Mouse (Mus musculus) embryo, embryonic 10 days (tissue): ENCODE results near the gene Copz2.
"Not testable (repeated sequence)": the region's sequence is repeated elsewhere in the genome, so short reads cannot be mapped to it uniquely, and the experiment has no call there.

Source experiments
- DNase-seq: peaks from one replicate; pipeline ENCODE4 v3.0.0-alpha.2; 2015; ENCODE audit warnings: low spot score

The Copz2 gene

DNA sequence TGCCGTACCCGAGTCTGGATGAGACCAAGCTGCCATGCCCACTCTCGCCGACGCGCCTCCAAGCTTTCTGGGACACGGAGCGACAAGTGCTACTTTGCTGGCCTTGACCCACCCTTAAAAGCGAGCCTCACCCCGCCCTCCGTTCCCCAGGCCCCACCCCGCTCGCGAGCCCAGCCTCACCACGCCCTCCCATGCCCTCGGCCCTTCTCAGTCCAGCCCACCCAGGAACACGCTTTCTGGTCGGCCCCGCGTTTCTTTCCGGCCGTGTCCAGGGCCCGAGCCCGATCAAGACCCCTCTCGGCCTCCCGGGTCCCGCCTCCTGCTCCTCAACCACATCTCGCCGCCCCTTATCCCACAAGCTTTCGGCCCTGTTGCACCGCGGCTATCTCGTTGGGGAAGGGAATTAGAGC lies 20.3 kb upstream of the Copz2 start:
- DNase-seq, result peak; percentile 88

DNA sequence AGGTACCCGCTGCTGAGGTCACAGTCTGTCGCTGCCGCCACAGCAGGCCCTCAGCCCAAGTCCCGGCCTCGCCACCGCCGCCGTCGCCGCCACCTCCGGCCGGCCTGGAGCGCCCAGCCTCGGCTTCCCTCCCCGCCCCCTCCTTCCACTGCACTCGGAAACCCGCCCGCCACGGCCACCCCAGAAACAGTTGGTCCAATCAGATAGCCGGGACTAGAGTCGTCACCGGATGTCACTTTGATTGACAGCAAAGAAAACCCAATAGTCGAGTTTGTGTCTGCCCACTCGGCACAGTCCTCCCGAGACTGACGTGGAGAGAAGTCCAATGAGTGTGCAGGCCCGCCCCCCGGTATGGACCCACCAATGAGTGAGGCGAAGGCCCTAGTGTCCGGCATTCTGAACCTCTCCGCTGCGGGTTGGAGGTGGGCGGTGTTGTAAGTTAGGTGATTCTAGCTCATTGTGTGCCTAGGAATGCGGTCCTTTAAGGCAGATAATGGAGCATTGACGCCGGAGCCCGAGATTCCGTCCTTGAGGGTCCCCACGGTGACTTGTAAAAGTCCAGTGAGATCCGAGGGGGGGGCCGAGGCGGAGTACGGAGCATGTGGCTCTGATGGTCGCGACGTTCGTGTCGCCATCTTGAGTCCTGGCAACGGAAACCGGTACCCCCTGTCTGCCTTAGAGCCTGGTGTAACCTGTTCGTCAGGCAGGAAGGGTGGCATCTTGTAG lies 19.7 kb upstream of the Copz2 start, which contains the start of gene Nfe2l1:
Gene Nfe2l1 (minus strand): TSS at position 156 of the 726 bp plus-strand sequence.
- DNase-seq, result peak; percentile 99

DNA sequence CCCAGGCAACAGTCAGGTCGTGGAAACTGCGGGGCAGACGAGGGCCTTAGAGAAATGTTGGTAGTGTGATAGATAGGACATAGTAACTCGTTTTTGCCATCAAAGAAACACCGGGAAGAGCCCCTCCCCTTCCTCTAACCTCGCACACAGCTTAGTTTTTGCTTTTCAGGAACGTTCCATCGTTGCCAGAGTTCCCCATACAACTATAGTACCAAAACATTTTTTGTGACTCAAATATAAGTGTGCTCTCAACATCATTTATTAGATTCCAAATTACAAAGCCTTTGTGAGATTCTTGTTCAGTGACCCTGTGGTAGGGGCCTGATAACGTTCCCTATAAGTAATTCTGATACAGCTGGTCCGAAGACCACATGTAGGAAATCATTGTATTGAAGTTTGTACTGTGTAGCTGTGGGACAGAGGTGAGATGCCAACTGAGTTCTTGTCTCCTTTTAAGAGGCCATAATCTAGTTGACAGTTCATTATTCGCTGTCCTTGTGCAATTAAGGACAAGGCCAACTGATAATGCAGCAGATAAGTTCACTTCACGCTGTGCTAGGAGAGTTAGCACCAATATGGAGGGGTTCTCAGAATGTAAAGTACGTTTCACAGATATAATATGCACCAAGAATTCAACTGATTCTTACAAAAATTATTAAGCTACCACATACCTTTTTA lies 19.0 kb upstream of the Copz2 start:
- no peak for DNase-seq

DNA sequence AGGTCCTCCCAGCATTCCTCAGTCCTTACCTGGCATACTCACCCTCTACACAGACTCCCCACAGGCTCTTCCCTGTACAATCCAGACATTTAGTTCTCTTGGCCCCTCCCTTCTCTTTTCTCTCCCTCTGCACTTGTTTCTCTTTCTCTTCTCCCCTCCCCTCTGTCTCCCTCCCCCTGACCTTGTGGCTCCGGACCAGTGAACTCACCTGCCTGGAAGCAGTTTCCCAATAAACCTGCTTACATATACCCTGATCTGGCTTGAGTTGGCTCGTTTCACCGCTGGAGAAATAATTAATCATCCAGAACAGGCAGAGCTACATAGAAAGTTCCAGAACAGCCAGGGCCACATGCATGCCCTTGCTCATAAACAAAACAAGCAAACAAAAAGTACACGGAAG lies 18.2 kb upstream of the Copz2 start:
- no peak for DNase-seq

DNA sequence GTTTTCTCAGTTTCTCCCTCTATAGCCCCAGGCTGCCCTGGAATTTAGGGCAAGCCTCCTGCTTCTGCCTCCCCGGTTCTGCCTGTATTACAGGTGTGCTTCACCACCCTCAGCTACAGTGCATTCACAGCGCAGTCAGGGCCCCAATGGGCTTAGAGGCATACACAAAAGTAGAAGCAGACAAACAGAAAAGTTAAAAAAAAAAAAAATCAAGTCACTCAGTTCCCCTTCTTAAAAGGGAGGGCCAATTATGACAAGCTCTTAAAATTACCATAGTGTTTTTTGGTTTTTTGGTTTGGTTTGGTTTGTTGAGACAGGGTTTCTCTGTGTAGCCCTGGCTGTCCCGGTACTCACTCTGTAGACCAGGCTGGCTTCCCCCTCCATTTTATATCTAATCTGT lies 17.1 kb upstream of the Copz2 start:
- no peak for DNase-seq

DNA sequence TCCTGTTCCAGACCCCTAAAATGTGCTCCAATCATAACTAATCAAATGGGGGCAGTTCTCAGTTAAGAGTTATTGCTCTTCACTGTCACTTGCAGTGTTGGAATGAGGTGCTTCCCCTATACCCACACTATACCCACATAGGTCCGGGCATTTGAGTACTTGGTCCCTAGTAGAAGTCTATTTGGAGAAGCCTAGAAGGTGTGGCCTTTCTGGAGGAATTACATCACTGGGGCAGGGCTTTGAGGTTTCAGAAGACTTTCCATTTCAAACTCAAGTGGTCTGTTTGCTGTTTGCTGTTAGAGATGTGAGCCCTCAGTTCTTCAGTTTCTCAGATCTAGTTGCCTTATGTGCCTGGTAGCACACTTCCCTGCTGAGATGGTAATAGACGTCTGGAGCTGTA lies 16.7 kb upstream of the Copz2 start:
- DNase-seq, result no peak

DNA sequence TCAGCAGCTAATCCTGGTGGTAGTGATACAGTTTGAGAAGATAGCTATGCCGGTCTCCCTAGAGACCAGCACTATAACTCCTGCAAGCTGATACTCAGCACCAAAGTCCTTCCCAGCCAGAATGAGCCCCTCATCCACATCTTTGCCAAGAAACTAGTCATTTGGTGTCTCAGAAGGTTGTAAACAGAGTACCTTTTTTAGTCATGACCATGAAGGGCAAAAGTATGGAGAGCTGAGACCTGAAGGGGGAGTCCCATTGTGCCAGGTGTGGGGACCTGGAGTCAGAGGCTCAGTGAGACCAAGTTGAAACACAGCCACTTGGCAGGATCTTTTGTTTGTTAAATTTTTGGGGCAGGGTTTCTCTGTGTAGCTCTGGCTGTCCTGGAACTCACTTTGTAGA lies 15.5 kb upstream of the Copz2 start:
- no peak for DNase-seq

DNA sequence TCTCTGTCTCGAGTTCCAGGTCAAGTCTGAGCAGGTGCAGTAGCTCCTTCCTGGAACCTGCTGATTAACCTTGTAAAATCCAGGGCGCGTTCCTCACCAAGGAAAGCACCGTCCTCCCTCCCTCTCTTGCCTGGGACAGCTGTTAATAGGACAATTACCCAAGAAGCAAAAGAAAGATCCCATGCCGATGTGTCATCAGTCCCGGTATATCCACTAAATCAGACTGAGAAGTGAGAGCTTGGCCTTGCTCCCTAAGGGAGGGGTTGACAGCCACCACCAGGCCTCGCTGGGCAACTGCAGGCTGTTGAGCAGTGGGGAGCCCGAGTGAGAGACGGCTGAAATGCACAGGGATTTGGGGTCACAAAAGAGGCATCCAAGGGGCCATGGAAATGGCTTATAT lies 12.4 kb upstream of the Copz2 start:
- DNase-seq, result no peak

DNA sequence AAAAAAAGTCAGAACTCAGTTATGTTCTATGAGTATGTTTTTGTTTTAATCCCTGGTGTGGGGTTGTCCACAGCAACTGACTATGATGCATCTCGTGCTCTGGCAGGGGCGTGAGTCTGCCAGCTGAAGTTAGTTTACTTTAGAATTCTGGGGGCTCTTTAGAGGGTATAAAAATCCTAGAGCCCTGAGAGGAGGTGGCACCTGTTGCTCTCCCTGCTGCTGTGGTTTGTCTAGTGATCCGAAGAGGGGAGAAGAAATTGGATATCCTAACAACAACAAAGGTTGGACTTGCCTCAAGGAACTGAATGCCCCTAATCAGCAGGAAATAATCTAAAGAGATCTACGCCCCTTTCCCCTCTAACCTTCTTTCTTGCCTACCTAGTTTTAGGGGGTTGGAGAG lies 11.3 kb upstream of the Copz2 start:
- DNase-seq, result no peak

DNA sequence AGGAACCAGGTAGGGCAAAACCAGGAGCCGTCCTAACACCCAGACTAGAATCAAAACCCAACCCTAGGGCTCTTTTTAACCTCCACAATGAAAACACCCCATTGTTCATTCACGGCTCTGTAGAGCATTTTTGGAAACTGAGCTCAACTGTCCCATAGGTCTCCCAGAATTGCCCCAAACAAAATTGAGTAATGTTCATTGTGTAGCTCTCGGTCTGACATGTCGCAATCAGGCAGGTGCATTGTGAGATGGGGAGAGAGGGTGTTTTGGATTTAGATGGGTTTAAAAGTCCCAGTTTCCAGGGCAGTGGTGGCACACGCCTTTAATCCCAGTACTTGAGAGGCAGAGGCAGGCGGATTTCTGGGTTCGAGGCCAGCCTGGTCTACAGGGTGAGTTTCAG lies 10.2 kb upstream of the Copz2 start:
- DNase-seq, result no peak

DNA sequence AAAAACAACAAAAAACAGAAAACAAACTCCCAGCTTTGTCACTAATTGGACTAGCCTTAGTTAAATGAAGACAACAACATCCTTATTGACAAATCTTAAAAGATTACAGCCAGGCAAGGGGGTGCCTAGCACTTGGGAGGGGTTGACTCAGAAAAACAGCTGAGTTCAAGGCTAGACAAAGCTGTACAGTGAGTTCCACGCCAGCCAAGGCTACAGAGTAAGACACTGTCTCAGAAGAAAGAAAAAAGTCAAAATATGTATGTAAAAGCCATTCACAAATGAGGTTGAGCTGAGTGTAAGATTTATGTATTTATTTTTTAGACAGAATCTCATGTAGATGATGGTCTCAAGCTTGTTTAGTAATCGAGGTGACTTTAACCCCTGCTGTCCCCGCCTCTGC lies 9.8 kb upstream of the Copz2 start:
- no peak for DNase-seq

DNA sequence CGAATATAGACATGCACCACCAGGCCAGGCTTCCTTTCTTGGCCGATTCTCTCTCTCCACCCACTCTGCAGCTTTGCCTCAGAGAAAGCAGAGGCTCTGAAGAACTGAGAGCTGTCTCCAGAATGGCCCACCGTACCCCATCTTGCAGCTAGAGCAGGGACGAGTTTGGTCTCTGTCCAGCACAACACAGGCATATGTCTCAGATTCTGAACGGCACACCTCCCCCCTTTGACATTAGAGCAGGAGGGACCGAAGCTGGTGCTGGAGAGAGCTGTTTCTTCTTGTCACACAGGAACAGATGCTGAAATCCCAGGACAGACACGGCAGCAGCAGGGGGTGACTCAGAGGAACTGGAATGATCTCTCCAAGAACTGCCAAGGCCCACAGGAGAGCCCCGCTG lies 9.4 kb upstream of the Copz2 start:
- DNase-seq, result no peak

DNA sequence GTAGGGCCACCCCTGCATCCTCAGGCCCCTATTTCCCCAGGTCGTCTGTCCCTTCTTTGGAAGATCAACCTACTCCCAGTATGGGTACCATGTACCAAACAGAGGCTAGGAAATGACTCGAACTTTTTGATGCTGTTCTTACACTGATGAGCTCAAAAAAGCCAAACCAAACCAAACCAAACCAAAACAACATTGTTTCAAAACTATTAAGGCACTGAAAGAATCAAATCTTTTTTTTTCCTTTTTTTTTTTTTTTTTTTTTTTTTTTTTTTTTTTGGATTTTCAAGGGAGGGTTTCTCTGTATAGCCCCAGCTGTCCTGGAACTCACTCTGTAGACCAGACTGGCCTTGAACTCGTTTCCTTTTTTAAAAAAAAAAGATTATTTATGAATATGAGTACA lies 6.0 kb upstream of the Copz2 start:
- no peak for DNase-seq

DNA sequence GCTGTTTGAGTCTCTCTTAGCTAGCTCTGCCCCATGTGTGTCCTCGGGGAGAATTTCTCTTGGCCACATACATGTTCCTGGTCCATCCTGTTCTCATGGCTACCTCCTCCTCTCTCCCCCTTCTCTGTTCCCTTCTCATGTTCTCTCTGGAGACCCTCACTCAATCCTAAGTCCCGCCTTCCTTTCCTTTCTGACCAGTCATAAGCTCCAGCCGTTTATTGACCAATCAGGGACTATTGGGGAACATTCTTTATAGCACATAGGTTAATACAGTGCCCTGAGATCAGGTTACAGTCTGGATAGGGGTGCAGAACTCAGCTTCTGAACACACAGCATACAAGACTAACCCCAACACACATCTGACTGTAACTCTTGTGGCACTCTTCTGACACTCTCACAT lies 2.4 kb upstream of the Copz2 start:
- DNase-seq, result peak; percentile 76

DNA sequence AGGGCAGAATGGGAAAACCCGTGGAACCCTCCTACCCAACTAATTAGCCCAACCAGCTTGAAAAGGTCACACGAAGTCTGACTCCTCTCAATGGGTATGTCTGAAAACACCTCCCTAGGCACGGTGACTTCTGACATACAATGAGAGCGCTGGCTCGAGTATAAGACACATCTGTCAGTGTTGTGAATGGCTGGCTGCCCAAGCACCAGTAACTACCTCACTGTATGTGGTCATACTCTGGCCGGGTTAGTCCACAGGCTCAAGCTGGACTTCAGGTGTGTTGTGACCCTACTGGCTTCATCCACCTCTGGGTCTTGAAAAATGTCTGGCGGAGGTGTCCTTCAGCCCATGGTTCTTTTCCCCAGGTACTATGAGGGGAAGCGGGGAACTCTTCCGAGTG lies 976 bp upstream of the Copz2 start:
- no peak for DNase-seq

DNA sequence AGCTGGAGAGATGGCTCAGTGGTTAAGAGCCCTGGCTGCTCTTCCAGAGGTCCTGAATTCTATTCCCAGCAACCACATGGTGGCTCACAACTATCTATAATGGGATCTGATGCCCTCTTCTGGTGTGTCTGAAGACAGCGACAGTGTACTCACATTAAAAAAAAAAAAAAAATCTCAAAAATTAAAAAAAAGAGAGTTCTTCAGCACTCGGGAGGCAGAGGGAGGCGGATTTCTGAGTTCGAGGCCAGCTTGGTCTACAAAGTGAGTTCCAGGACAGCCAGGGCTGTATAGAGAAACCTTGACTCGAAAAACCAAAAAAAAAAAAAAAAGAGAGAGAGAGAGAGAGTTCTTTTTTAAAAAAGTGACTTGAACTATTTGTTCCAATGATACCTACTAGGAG lies 525 bp upstream of the Copz2 start:
- not testable (repeated sequence) for DNase-seq

DNA sequence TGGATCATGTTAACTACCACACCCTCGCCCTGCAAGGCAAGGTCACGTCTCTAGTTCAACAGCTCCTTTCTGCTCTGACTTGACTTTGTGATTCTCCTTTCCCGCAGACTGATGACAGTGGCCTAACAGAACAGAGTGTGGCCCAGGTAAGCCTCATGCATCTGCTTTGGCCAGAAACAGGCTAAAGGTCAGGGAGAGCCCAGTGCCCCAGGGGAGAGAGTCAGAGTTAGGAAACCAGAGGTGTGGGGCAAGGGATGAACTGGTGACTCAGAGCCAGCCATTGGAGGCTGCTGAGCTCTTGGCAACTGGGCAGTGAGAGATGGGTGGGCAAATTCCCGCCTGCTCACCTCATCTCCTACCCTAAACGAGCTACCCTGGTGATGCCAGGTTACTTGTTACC lies 7.8 kb downstream of the Copz2 start:
- no peak for DNase-seq

DNA sequence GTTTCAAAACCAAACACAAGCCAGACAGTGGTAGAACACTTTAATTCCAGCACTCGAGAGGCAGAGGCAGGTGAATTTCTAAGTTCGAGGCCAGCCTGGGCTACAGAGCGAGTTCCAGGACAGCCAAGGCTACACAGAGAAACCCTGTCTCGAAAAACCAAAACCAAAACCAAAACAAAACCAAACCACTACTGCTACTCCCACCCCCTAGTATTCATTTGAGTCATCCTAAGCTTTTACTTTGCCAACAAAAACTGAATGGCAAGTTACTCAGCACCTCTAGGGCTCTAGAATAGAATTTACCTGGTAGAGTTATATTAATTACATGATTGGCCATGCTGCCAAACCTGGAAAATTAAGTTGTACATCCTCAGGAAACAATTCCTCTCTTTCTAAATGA lies 10.0 kb downstream of the Copz2 start:
- DNase-seq, result no peak

DNA sequence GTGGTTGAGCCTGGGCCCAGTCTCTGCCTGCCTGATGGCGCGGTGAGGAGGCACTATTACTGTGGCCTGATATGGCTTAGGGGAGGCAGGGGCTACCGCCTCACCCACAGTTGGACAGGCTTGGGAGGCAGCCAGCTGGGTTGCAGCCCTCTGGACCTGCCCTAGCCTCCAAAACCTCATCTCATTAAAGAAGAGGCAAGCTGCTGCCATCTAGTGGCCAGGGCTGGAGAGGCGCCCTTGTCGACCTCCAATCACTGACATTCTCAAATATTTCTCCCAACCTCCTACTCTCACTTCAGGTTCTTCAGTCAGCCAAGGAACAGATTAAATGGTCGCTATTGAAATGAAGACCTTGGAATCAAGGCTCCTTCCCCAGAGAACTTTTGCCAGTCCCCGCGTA lies 10.9 kb downstream of the Copz2 start:
- DNase-seq, result peak; percentile 92

DNA sequence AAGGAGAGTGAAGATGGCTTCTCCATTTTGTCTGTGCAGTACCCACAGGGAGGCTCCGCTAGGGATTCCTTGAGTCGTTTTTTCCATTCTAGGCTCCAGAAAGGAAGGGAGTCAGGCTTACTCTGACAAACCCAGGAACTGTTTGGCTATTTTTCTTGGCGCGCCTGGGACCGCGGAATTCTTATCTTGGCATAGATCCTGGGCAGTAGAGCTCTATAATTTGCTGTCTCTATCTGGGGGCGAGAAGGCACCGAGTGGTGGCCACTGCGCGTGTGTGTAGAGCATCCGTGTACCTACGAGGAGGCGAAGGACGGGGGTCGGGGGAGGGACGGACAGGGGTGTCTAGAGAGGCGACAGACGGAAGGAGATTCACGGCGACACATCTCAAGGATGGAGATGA lies 11.8 kb downstream of the Copz2 start:
- DNase-seq, result no peak

DNA sequence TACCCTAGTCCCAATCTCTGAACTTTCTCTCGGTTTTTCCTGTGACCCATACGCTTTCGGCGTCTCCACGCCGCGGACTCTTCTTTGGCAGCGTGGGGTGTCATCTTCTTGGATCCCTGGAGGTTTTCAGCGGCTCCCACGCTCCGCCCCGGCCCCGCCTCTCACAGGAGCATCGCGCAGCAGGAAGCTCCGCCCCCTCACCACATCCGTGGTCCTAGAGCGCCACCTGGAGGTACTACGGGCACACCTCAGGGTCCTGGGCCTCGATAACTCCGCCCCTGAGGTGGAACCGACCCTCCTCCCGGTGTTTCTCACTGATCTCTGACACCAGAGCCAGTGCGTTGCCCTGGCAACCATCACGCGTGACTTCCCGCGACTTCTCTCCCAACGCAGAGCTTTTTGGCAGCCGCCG lies 12.2 kb downstream of the Copz2 start:
- DNase-seq, result peak; percentile 98

DNA sequence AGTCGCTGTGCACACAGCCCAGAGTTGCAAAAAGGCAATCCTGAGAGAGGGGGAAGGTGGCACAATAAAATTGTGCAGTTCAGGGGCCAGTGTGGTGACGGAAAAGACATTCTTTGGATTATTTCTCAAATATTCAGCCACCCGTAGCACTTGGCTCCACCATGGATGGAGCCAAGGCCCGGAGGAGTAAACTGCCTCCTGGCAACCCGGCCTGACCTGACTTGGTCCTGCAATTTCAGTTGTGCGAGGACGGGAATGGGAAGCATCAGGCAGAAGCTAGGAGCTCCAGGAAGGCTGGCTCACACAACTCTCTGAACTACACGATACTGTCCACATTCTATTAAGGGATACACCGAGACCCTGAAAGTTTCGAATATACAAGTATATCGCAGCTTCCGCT lies 12.9 kb downstream of the Copz2 start:
- no peak for DNase-seq

DNA sequence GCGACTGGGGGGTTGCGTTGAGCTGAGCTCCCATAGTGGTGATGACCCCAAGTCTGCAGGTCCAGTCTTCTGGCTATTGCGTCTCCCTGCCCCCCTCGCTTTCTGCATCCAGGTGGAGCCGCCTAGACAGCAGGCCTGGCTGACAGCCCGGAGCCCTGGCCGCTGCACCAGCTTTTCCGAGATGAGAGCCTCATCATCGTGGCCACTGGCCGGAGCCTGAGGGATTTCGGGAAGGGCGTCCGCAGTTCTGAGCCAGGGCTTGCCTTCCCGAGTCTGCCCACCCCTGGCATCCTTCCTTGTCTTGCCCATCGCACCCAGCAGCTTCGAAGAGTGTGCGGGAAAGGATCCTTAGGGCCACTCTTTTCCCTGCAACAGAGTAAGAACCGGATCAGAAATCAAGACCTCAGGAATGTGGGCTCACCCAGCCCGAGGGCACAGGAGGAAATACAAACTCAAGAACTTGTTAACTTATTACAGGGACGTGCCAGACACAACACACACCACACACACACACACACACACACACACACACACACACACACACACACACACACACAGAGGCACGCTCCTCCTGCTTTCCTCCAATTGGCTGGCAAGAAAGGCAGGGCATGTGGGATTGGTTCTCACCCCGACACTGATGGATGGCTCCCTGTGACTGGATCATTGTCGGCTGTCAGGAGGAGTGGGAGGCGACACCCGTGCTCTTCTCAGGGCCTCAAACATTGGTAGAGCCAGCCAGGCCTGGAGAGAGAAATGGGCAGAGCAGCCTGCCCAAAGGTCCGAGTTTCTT lies 13.7 kb downstream of the Copz2 start:
- DNase-seq, result peak; percentile 88
